Mouse (Mus musculus): ENCODE data around the gene Bcl2l14.

Bcl2l14 gene

DNA sequence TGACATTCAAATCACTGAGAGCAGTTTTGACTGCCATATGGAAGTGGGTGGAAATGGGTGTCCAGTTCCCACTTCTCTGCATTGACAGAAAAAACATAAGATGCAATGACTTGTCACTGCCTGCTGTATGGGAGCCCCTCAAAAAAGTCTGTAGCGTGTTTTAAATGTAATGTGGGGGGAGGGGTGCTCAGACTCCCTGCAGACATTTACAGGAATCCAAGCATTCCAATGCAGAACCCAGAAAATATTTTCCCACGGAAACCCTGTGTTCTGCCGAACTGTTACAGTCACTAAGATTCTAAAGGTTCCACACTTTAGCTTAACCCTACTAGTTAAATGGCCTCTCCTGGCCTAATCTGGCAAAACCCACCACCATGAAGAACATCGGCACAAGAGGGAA lies at the start of gene Bcl2l14:
Gene Bcl2l14, plus strand, starts transcription at position 301 of the 400 bp plus-strand sequence.
- no peak for DNase-seq

DNA sequence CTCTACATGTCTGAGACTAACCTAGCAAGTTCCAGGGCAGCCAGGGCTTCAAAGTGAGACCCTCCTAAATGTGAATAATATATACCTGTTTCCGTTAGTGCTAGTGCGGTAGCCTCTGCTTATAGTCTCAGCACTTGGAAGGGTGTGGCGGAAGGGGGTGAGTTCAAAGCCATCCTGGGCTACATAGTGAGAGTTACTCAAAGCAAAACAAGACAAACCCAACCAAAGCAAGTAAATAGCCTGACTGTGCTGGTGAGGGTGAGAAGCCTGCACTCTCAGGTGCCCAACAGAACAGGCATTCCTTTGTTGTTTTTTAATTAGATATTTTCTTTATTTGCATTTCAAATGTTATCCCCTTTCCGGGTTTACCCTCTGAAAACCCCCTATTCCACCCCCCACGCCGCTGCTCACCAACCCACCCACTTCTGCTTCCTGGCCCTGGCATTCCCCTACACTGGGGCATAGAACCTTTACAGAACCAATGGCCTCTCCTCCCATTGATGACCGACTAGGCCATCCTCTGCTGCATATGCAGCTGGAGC lies 47.5 kb upstream of the Bcl2l14 start:
- no peak for DNase-seq

DNA sequence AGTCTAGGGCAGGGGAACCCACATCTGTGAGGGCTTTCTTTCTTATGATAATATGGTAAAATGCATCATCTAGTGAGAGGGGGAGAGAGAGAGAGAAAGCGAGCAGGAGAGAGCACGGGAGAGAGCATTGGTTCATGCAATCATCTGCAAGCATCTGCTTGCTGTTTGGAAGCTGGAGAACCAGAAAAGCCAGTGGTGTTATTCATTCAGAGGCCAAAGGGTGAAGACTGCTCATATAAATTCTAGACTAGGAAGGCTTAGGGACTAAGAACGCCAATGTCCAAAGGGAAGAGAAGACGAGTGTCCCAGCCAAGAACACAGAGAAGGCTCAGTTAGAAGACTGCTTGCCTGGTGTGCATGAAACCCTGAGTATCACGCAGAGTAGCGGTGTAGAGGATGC lies 43.2 kb upstream of the Bcl2l14 start:
- DNase-seq: no peak

DNA sequence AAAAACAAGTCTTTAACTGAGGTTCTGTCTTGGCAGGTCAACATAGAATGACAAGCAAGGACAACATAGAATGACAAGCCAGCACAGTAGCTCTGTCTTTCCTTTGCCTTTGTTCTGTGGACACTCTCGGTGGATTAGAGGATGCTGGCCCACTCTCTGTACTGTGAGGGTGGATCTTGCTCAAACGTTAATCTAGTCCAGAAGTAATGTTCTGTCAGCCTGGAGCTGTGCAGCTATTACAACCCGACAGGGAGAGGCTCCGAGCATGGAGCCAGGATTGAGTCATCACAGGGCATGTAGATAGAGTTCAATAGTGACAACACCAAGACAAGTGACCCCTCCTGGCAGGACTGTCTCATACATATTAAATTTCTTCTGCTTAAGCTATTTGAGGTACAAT lies 42.4 kb upstream of the Bcl2l14 start:
- no peak for DNase-seq

DNA sequence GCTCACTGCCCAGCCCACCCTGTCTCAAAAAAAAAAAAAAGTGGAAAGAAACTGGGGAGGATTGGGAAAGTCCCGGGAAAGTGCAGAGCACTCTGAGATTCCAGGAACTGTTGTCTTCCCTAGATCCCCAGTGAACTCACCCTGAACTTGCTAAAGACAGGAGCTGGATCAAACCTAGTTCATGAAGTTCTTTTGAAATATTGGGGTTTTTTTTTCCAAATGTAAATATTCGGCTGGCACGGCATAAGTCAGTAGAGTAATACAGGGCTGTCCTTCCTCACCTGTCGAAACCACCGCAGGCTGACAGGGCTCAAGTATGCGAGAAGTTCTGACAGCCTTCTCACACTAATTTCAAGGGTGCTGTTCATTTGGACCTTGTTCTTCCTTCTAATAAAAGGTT lies 38.5 kb upstream of the Bcl2l14 start:
- DNase-seq: no peak

DNA sequence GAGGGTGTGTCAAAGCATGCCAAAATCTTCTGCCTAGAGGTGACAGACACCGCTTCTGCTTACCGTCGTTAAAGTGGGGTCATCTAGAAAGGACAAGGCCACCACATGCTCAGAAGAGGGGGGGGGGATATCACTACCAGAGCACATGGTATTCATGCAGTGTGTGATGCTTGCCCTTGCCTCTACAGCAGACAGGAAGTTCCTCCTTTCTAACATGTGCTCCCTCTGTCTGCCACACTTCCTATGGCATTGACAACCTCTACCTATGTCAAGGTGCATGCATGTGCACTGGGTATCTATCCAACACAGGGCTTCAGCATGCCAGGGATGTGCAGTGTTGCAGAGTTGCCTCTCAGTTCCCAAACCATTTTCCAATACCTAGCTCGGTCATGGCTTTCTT lies 36.0 kb upstream of the Bcl2l14 start:
- DNase-seq: no peak

DNA sequence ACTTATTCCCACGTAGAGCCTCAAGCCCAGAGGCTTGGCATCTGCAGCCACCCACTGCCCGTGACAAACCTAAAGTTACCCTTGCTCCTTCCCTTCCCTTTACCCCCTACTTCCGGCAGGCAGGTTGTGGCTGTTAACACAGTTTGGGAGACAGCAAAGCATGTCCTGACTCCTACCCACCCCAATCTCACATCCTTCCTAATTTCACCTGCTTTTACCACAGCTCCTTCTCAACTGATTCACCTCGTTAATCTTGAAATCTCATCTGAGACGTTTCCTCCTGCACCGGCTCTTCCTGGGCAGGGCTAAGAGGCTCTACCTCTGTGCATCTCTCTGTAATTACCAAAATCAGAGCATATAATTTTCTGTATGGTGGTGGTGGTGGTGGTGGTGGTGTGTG lies 31.5 kb upstream of the Bcl2l14 start:
- no peak for DNase-seq

DNA sequence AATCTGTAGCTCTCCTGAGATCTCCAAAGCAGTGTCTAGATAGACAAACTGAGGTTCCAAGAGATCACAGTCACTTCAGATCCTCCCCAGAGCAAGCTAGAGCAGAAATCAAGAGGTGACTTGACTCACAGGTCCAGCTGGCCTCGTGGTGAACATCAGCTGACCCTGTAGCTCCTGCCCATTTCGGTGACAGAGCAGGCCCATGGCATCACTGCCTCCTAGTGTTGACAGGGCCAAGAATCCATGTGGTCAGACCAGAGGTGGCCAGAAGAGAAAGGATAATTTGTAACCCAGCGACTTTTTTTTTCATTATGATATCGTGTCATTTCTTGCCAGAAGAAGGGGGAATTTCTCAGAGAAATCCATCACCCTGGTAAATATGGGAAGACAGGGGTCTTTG lies 30.2 kb upstream of the Bcl2l14 start:
- DNase-seq: no peak

DNA sequence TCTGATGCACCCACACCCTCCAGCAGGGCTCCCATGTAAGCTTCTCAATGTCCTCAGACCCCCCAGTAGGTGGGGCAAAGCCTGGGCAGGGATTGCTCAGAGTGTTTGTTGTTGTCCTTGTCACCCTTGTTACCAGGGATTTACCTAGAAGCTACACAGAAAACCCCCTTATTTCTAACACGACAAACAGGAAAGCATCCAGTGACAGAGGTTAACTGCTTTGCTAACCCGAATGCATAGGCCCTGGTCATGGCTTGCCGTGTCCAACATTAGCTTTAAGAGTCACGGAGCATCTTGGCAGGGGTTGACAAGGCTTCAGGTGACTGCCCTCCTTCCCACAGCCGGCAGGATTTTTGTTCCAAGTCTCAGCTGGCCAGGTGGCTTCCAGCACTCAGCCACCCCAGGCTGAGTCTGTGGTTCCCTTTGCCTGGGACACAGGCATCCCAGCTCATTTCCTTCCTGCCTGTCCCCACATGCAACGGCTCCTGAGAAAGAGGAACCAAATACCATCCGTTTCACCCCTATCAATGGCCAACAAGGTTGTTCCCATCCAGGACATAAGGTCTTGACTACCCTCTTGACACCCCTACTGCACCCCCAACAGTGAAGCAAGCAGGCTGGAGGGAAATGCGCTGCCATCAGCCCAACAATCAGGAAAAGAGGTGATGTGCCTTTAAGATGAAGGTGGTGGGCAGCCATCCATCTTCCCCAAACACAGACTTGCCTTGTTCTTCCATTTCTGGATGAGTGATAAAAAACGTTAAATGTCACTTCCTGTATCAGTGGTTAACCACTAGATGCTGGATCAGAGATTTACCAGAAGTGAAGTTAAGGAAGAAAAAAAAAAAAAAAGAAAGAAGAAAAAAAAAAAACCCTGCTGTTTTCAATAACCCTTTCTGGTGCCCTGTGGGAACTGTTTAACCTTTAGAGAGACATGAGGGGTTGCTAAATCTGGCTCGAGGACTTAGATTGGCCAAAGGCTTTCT lies 29.5 kb upstream of the Bcl2l14 start:
- DNase-seq: no peak

DNA sequence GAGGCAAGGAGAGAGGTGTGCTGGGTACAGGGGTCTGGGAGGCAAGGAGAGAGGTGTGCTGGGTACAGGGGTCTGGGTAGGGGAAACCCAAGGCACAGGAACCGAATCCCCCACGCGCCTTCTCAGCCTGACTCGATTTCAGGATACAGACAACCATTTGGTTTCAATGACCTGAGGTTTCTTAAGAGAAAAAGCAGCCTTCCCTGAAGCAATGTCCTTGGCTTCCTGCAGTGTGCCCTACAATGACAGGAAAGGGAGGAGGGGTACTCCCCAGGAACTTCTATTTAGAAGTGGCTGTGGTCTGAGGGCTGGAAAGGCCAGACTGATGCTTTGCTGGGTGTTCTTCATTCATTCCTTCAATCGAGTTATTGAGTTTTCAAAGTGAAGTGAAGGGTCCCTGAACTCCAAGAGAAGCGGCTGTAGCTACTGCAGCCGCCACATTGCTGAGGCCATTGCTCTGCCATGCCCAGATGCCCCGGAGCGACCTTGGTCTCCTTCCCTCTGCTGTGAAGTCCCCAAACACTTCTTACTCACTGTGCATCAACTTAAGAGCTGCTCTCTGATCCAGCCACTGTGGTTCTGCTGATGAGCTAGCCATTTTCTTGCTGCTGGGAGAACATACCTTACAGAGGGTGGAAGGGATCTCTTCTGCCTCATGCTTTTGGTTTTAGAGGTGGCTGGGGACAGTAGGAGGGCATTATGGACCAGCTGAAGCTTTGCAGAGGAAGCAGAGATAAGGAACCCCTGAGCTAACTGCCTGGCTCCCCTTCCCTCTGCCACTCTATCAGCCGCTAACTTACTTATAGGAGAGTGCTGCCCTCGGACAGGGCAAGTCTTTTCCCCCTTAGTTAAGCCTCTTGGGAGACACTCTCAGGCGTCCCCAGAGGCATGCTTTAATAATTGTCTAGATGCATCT lies 28.5 kb upstream of the Bcl2l14 start:
- no peak for DNase-seq

DNA sequence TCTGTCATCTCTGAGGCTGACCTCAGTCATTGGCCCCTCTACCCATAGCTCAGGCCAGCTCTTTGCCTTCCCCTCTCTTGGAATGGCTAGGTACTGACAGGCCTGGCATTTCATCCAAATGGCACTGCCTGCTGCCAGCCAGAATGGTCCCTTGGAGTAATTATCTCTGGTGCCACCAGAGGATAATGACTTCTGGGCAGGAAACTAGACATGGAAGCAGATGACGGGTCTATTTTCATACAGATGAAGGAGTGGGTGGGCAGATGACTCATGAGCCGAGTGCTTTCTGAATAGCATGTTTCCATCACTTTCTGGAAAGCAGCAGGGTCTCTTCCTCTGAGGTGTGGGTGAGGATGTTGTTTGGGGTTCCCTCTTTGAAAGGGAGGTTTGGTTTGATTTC lies 23.2 kb upstream of the Bcl2l14 start:
- no peak for DNase-seq

DNA sequence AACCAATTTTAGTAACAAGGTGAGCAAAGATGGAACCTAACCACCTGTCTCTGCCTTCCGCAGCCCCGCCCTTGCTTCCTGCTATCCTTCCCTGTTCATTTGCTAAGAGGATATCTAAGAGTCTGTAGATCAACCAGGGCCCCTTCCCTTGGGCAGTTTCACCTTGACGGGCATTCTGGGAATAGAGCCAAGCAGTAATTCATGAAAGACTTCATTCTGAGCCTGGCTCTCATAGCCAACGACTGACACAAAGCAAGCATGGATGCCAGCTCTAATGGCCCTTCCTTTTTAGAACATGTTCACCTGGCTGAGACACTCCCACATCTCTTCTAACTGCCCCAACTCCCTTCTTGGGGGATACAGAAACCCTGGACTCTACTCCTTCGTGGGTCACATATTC lies 18.9 kb upstream of the Bcl2l14 start:
- DNase-seq: no peak

DNA sequence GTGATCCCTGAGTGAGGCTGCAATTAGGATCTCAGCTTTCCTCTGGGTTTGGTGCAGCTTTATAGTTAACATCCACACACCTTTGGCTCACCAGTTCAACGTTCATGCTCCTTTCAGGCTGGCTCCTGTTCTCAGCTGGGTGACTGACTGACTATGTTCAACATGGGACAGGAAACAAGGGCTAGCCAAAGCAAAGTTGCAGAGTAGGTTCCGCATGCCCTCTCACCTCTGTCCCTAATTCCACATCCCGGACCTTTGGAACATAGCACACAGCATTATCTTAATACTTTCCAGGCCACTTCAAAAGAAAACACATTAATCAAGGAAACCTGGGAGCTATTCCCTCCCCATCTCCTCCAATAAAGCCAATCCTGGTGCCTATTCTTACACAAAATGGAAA lies 18.3 kb upstream of the Bcl2l14 start:
- no peak for DNase-seq

DNA sequence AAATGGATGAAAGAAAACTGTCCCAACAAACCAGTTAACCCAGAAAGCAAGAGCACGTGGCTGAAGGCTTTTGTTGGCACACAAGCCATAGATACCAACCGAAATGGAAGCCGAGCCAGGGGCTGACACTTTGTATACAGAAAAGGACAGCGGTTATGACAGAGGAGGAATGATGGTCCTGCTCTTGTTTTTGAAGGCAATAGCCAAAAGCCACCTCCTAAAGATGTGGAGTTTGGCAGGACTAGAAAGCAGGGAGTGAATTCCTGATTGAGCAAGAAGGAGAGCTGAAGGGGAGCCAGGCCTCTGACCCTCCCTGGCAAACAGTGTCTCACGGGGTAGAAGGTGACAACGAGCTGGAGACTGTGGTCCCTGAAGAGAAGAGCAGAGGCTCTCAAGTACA lies 14.7 kb upstream of the Bcl2l14 start:
- no peak for DNase-seq

DNA sequence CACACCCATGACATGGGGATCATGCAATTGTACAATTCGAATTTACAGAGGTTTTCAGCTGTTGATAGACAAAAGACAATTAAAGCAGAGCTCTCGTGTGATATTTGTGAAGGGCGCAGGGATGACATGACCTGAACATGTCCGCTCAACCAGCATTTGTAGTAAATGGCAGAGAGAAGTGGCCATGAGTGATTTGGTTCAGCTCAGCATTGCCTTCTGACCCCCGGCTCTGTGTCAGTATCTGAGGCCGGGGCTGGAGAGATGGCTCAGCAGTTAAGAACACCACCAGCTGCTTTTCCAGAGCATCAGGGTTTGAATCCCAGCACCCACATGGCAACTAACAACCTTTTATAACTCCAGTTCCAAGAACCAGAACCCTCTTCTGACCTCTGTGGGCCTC lies 10.2 kb upstream of the Bcl2l14 start:
- DNase-seq: no peak

DNA sequence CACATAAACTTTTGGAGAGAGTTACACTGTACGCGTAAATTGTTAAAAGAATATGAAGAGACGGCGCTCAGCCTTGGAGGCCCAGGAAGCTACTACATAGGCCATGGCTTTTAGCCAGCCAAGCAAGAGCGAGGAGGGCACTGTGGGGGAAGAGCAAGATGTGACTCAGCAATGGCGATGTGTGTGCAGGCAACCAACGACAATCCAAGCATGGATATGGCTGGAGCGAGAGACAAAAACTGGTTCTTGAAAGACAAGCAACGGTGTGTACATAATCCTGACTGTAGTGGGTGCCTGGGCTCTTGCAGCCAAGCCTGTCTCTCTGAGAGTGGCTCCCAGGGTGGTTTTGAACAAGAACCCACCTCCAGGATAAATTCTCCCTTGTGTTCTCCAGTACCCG lies 8.7 kb upstream of the Bcl2l14 start:
- DNase-seq: no peak

DNA sequence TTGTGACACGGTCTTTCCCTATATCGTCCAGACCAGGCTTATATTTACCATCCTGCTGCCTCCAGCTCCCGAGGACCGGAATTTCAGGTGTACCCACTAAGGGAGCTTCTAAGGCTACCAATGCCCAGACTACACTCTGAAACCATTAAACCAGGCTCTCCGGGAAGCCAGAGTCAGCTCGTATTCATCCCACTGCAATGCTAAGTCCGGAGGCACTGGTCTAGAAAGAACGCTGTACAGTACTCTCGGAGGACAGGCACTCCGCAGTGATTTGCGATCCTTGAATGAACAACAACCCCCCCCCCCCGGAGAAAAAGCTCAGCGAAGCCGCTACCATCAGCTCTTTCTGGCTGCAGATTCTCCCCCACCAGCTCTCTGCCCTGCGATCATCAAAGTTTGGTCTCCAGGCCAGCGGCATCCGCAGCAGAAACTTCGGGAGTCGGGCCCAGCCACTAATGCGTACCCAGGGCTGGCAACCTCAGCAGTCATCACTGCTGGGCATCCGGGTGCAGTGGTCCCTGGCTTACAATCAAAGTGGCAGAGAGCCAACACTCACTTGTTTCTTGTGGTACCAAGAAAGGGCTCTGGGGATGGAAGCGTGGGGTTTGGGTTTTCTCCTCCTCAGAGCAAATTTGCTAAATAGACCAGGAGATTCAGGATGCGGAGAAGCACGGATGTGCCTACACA lies 7.6 kb upstream of the Bcl2l14 start:
- no peak for DNase-seq

DNA sequence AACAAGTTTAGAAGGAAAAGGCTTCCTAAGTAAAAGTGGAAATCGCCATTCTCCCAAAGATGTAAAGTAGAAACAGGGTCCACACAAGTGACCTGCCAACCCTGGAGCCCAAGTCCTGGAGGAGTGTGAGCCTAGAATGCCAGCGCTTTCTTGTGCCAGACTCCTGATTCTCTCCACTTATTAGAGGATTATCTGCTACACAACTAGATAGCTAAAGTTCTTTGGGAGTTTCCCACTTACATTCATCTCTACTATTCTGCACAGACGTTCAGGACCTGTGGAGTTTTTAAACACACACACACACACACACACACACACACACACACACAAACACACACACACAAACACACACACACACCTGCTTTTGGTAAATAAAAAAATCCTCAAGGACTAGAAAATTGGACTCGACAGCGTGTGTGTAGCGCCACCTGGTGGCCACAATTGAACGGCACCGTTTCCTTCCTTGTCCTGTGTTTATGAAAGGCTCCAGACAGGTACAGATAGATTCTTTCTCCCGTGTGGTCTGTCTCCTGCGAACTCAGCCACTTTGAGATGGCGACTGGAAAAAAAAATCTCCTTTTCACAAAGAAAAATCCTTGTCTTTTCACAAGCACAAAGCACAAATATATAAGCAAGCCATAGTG lies 6.7 kb upstream of the Bcl2l14 start:
- DNase-seq: peak; percentile 57

DNA sequence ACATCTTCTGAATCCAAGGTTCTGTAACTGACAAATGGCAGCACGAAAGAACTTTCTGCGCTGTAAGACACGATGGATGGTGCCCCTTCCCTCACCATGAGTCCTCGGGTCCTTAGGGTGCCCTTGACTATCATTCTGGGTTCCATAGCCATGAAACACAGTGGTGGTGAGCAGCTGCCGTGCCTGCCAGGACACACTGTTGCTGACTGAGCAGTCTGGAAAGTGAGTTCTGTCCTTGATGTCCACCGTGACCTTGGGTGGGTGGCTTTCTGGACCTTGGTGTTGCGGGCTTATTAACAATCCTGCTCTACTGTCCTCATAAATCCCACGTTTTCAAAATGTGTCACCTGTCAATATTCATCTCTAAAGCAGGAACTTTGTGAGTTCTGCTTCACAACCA lies 6.2 kb upstream of the Bcl2l14 start:
- DNase-seq: no peak

DNA sequence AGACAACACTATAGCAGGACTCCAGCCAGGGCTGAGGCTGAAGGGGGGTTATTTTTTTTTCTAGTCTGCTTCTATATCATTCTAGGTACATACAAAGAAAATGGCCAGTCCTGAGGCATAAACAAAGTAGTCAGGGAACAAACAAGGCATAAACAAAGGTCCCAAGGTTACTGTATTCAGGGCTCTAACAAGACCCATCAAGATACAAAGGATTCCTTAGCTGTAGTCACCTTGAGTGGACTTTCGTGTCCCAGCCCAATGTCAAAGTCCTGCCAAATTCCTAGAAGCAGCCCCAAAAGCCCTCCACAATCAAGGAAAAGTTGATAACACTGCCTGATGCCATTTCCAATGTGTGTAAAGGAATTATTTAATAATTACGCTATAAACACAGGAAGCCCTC lies 5.3 kb upstream of the Bcl2l14 start:
- no peak for DNase-seq

DNA sequence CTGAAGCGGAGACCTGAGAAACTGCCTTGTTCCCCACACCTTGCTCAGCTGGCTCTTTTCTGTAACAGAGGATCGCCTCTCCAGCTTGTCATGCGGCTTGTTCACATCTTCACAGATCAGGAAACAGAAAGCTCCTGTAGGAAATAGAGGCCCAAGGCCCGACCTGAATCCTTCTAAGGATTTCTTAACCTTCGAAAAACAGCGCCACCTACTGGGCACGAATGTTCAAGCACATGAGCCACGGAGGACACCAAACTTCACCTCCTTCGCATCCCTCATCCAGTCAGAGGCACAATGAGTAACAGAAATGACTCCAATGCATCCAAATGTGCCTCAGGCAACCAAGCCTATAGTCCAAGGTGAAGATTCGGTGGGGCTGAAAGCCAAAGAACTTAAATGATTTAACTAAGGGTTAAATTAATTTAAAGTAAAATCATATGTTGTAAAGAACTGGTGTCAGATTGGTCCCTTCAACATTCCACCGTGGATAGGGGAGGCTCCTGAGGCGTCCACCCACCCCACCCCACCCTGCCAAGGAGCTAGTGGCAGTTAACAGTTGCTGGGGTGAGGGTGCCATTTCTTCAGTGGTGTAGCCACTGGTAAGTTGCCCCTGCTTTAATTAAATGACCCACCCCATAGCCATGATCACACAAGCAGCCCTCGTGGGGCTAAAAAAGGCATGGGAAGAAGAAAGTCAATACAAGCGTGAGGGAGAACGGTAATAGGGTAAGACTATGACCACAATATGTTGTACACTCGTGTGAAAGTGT lies 7.0 kb downstream of the Bcl2l14 start:
- no peak for DNase-seq

DNA sequence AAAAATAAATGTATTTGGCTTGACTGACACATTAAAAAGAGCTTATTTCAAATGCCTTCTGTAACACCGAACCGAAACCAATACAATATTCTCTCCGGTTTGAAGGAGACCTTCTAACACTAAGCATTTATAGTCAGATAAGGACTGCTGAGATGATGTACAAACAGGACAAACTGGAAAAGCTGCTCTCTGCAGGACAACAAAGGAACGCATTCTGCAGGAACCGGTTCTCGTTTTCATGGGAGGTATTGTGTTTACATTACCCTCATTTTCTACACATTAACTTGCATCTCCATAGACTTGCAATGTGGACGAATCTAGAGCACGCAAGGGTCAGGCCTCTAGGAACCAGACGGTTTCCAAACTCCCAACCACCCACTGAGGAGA lies 7.6 kb downstream of the Bcl2l14 start:
- DNase-seq: no peak

Measured in cerebellum, adult 11 months (tissue).